ENCODE assay signal across 23 mouse cellular contexts in genomic region chr16:57482264-57482663, GRCm38 (mm10).
DNase-seq lines count a peak whose midpoint lies in the region; ATAC-seq and TF ChIP-seq lines count a peak whose summit lies in the region.
"Had no signal": no experiment of that assay in that cellular context is flagged by ENCODE, and none has a peak within 500 bp of the region (broad histone marks: within the 10 kb centered on the region; RNA-seq: fewer than 3 reads in every experiment).

No protein-coding gene starts in this region.

- no peak overlapping the region for H3K9ac ChIP-seq in lung, embryonic 14.5 days
- H3K9ac ChIP-seq: forebrain, embryonic 15.5 days; limb, embryonic 15.5 days; liver, postnatal 0 days; neural tube, embryonic 15.5 days had no signal

- no peaks in the 10 kb centered on the region for H3K9me3 ChIP-seq in lung, embryonic 14.5 days (ENCODE audit: low read depth, low read length)
- H3K9me3 ChIP-seq: forebrain, embryonic 15.5 days; G1E; limb, embryonic 15.5 days; midbrain, embryonic 10.5 days; neural tube, embryonic 15.5 days had no signal

- TF ChIP-seq CTCF in lung, embryonic 14.5 days (IDR thresholded peaks at IDR 0.05; ENCODE audit: low read depth) = no peak
- TF ChIP-seq CTCF in gastrocnemius, adult 2 months (IDR thresholded peaks at IDR 0.05) = no peak

- no peak overlapping the region for H3K4me3 ChIP-seq in lung, embryonic 14.5 days (ENCODE audit: low read depth, low read length)
- no peak overlapping the region for H3K4me3 ChIP-seq in gastrocnemius, adult 2 months
- H3K4me3 ChIP-seq: forebrain, embryonic 15.5 days; limb, embryonic 15.5 days; midbrain, embryonic 10.5 days; neural tube, embryonic 15.5 days had no signal

- H3K27me3 ChIP-seq in lung, embryonic 14.5 days (ENCODE audit: insufficient read depth, low read length) = 0 out of 2 replicates have a peak, but pooled peaks cover 8% of the 10 kb centered on the region
- H3K27me3 ChIP-seq: forebrain, embryonic 15.5 days; limb, embryonic 15.5 days; neural tube, embryonic 15.5 days had no signal

- 57% methylated on average over 6 of the region's 6 CpGs for WGBS in lung, embryonic 14.5 days

- ATAC-seq in lung, embryonic 14.5 days (ENCODE audit: insufficient read depth) = no peak
- ATAC-seq in CD4-positive, CD25-positive, alpha-beta regulatory T cell, adult 4 months = peak; percentile 29
- ATAC-seq in granulocyte monocyte progenitor cell, adult 5-6 weeks (replicated peaks; ENCODE audit: poor library complexity, severe bottlenecking) = peak; percentile 99
- ATAC-seq in neutrophil, adult 5-6 weeks (ENCODE audit: extremely low read depth, insufficient number of reproducible peaks, low FRiP score, poor library complexity, severe bottlenecking) = peak; percentile 87
- ATAC-seq: forebrain, embryonic 15.5 days; liver, postnatal 0 days had no signal

- no peak overlapping the region for H3K4me2 ChIP-seq in lung, embryonic 14.5 days
- H3K4me2 ChIP-seq: forebrain, embryonic 15.5 days; limb, embryonic 15.5 days; neural tube, embryonic 15.5 days had no signal

- H3K4me1 ChIP-seq in lung, embryonic 14.5 days (ENCODE audit: insufficient read depth) = peaks cover 6% of the 10 kb centered on the region; the same call in 1 of the 2 replicates
- H3K4me1 ChIP-seq: midbrain, embryonic 10.5 days had no signal

- no peak overlapping the region for H3K27ac ChIP-seq in lung, embryonic 14.5 days (ENCODE audit: low read depth)
- H3K27ac ChIP-seq in gastrocnemius, adult 2 months = no peak overlapping the region
- H3K27ac ChIP-seq: forebrain, embryonic 15.5 days; midbrain, embryonic 10.5 days; neural tube, embryonic 15.5 days had no signal

- intact Hi-C loops in gastrocnemius, adult 2 months (cut with DNase I) = no loop called here

- DNase-seq in lung, embryonic 14.5 days = peak; percentile 28
- DNase-seq in lung, postnatal 36 days = no peak
- DNase-seq in right cerebral cortex, postnatal 10 days (ENCODE audit: low spot score in 2 of 2) = no peak
- no peak for DNase-seq in gastrocnemius, adult 2 months
- no peak for DNase-seq in adrenal gland, adult 2 months
- DNase-seq: adrenal gland, postnatal 36 days; cerebellum, adult 2 months; heart, adult 18-20 months; heart, postnatal 36 days; kidney, adult 11 months; layer of hippocampus, postnatal 36 days; liver, postnatal 0 days; lung, postnatal 14 days; right cerebral cortex, postnatal 4 days; thymus, postnatal 4 days had no signal

- no peaks in the 10 kb centered on the region for H3K36me3 ChIP-seq in lung, embryonic 14.5 days (ENCODE audit: insufficient read depth)
- H3K36me3 ChIP-seq: forebrain, embryonic 15.5 days; limb, embryonic 15.5 days; midbrain, embryonic 10.5 days; neural tube, embryonic 15.5 days had no signal
